ENCODE assay signal across 9 mouse cellular contexts in the genomic region with DNA sequence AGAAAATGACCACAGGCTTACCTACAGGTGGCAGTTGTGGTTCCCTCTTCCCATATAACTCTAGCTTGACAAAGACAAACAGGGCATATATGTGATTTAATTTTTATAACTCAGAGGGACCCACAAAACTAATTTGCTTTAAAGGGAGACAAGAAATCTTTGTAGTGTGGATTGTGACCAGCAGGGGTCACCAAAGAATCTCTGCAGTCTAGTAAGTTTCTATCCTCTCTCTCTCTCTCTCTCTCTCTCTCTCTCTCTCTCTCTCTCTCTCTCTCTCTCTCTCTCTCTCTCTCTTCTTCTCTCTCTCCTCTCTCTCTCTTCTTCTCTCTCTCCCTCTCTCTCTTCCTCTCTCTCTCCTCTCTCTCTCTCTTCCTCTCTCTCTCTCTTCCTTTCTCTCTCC. TPM values are rescaled to one million over a fixed set of nuclear protein-coding genes. Genes with fewer than 3 reads are reported as not detected.
A peak's percentile ranks its signal among the peaks of the same experiment; 100 is the strongest.
DNase-seq lines count a peak whose midpoint lies in the region; ATAC-seq and TF ChIP-seq lines count a peak whose summit lies in the region.
"Had no signal": no experiment of that assay in that cellular context is flagged by ENCODE, and none has a peak within 500 bp of the region (broad histone marks: within the 10 kb centered on the region; RNA-seq: fewer than 3 reads in every experiment).

No protein-coding gene starts in this region.

- H3K4me3 ChIP-seq in intestine, embryonic 14.5 days (ENCODE audit: low read depth, low read length) = no peak overlapping the region
- H3K4me3 ChIP-seq in intestine, embryonic 16.5 days (ENCODE audit: low read length) = no peak overlapping the region
- no peak overlapping the region for H3K4me3 ChIP-seq in lung, embryonic 14.5 days (ENCODE audit: low read depth, low read length)
- no peak overlapping the region for H3K4me3 ChIP-seq in thymus, adult 2 months (ENCODE audit: control insufficient read depth, insufficient read depth, low read length)
- H3K4me3 ChIP-seq: embryonic facial prominence, embryonic 13.5 days had no signal

- no peak for ATAC-seq in intestine, embryonic 14.5 days (replicated peaks; ENCODE audit: low FRiP score, low TSS enrichment, low read depth)
- no peak for ATAC-seq in intestine, embryonic 16.5 days
- ATAC-seq in frontal cortex, adult (ENCODE audit: low TSS enrichment) = peak; percentile 50; the same call in 1 of the 2 replicates
- no peak for ATAC-seq in lung, embryonic 14.5 days (ENCODE audit: insufficient read depth)
- ATAC-seq in megakaryocyte, adult 5-6 weeks (ENCODE audit: poor library complexity, severe bottlenecking) = no peak

- H3K4me1 ChIP-seq in intestine, embryonic 14.5 days (replicated peaks; ENCODE audit: control insufficient read depth, insufficient read depth, low read length) = no peaks in the 10 kb centered on the region
- H3K4me1 ChIP-seq in intestine, embryonic 16.5 days (ENCODE audit: control insufficient read depth, insufficient read depth, low read length) = no peaks in the 10 kb centered on the region
- no peaks in the 10 kb centered on the region for H3K4me1 ChIP-seq in lung, embryonic 14.5 days (ENCODE audit: insufficient read depth)
- H3K4me1 ChIP-seq in thymus, adult 2 months (replicated peaks; ENCODE audit: control insufficient read depth, insufficient read depth, low read length) = no peaks in the 10 kb centered on the region
- H3K4me1 ChIP-seq: embryonic facial prominence, embryonic 13.5 days had no signal

- H3K27me3 ChIP-seq in intestine, embryonic 14.5 days (replicated peaks; ENCODE audit: control insufficient read depth, insufficient read depth, low read length) = no peaks in the 10 kb centered on the region
- no peaks in the 10 kb centered on the region for H3K27me3 ChIP-seq in intestine, embryonic 16.5 days (replicated peaks; ENCODE audit: control insufficient read depth, insufficient read depth, low read length)
- no peaks in the 10 kb centered on the region for H3K27me3 ChIP-seq in lung, embryonic 14.5 days (ENCODE audit: insufficient read depth, low read length)
- no peaks in the 10 kb centered on the region for H3K27me3 ChIP-seq in thymus, adult 2 months (ENCODE audit: control insufficient read depth, insufficient read depth, low read length)
- H3K27me3 ChIP-seq: embryonic facial prominence, embryonic 13.5 days had no signal

- peak; percentile 59 for TF ChIP-seq CTCF in lung, embryonic 14.5 days (IDR thresholded peaks at IDR 0.05; ENCODE audit: low read depth)
- no peak for TF ChIP-seq CTCF in thymus, adult 2 months (IDR thresholded peaks at IDR 0.05; ENCODE audit: borderline replicate concordance, control insufficient read depth, extremely low read depth, insufficient read depth, low read length, poor library complexity)

- no peak overlapping the region for H3K27ac ChIP-seq in intestine, embryonic 14.5 days (ENCODE audit: low read depth)
- no peak overlapping the region for H3K27ac ChIP-seq in intestine, embryonic 16.5 days (ENCODE audit: low read length)
- H3K27ac ChIP-seq in lung, embryonic 14.5 days (ENCODE audit: low read depth) = no peak overlapping the region
- no peak overlapping the region for H3K27ac ChIP-seq in thymus, adult 2 months (ENCODE audit: control insufficient read depth, insufficient read depth, low read length)
- H3K27ac ChIP-seq: embryonic facial prominence, embryonic 13.5 days had no signal

- no peaks in the 10 kb centered on the region for H3K9me3 ChIP-seq in intestine, embryonic 14.5 days (ENCODE audit: control insufficient read depth, low read length)
- no peaks in the 10 kb centered on the region for H3K9me3 ChIP-seq in intestine, embryonic 16.5 days (ENCODE audit: control insufficient read depth, low read length)
- H3K9me3 ChIP-seq in lung, embryonic 14.5 days (ENCODE audit: low read depth, low read length) = no peaks in the 10 kb centered on the region
- H3K9me3 ChIP-seq: embryonic facial prominence, embryonic 13.5 days had no signal

- DNase-seq in intestine, embryonic 14.5 days (ENCODE audit: low spot score) = peak; percentile 65
- DNase-seq in CD4-positive helper T cell, adult 2 months (ENCODE audit: low read depth, low spot score) = peak; percentile 32
- DNase-seq in MEL-GATA-1-ER (ENCODE audit: extremely low read depth, low read depth) = peak; percentile 16
- DNase-seq in lung, embryonic 14.5 days = peak; percentile 80
- DNase-seq in thymus, adult 2 months = peak; percentile 56

- H3K36me3 ChIP-seq in intestine, embryonic 14.5 days (ENCODE audit: control insufficient read depth, insufficient read depth, low read length) = no peaks in the 10 kb centered on the region
- H3K36me3 ChIP-seq in intestine, embryonic 16.5 days (ENCODE audit: control insufficient read depth, insufficient read depth, low read length) = no peaks in the 10 kb centered on the region
- no peaks in the 10 kb centered on the region for H3K36me3 ChIP-seq in lung, embryonic 14.5 days (ENCODE audit: insufficient read depth)
- H3K36me3 ChIP-seq in thymus, adult 2 months (ENCODE audit: control insufficient read depth, insufficient read depth, low read length) = no peaks in the 10 kb centered on the region
- H3K36me3 ChIP-seq: embryonic facial prominence, embryonic 13.5 days had no signal

- H3K4me2 ChIP-seq in intestine, embryonic 14.5 days (ENCODE audit: low read length) = no peak overlapping the region
- no peak overlapping the region for H3K4me2 ChIP-seq in intestine, embryonic 16.5 days (ENCODE audit: low read depth, low read length)
- no peak overlapping the region for H3K4me2 ChIP-seq in lung, embryonic 14.5 days
- H3K4me2 ChIP-seq: embryonic facial prominence, embryonic 13.5 days had no signal

- H3K9ac ChIP-seq in intestine, embryonic 14.5 days (ENCODE audit: low read length) = no peak overlapping the region
- no peak overlapping the region for H3K9ac ChIP-seq in intestine, embryonic 16.5 days (ENCODE audit: low read depth, low read length)
- H3K9ac ChIP-seq in lung, embryonic 14.5 days = no peak overlapping the region
- H3K9ac ChIP-seq: embryonic facial prominence, embryonic 13.5 days had no signal

- no peak for TF ChIP-seq POLR2A in thymus, adult 2 months (IDR thresholded peaks at IDR 0.05; ENCODE audit: control insufficient read depth, extremely low read depth, insufficient read depth, low read length, poor library complexity)

RNA-seq across cellular contexts. Expression of gene Zp3r, which starts 53.5 kb away (rescaled TPM):
- 0.09 and 0.12 TPM in 2 replicates for polyA plus RNA-seq in intestine, embryonic 14.5 days (2014; fragmentation: Nextera tagmentation; extraction: Ambion mirVana)
- polyA plus RNA-seq in intestine, embryonic 16.5 days (2015; fragmentation: Nextera tagmentation; extraction: Ambion mirVana) = 0.09 TPM in 1 of 2 replicates, not detected in the other
- polyA plus RNA-seq in lung, embryonic 14.5 days (2014; fragmentation: Nextera tagmentation; extraction: Ambion mirVana) = 0.13 TPM in 1 of 2 replicates, not detected in the other
- polyA plus RNA-seq in thymus, adult 2 months (2012; rRNA removed) = not detected in 2 replicates
- total RNA-seq in megakaryocyte, adult 5-6 weeks (2015) = not detected in 2 replicates
- total RNA-seq in megakaryocyte, adult 5-6 weeks (2017) = not detected in 2 replicates
- polyA plus RNA-seq: embryonic facial prominence, embryonic 13.5 days had no signal

Comparison
In these comparisons a context has a peak if more than half of its experiments do, and no peak if none do; other contexts are left out.
1. DNase-seq: peak in every context shown above with its lines; median percentile 80 in lung, embryonic 14.5 days; 65 in intestine, embryonic 14.5 days; 56 in thymus, adult 2 months; 32 in CD4-positive helper T cell, adult 2 months; 16 in MEL-GATA-1-ER.